Mouse (Mus musculus) MEL (cell line): ENCODE data around the gene Cdk7. TPM values are rescaled to one million over a fixed set of nuclear protein-coding genes. Genes with fewer than 3 reads are reported as not detected.

Experiments
- DNase-seq: peaks from one replicate; pipeline ENCODE4 v3.0.0; 2011; ENCODE audit warnings: low read depth, low spot score
- H3K27ac ChIP-seq: 2 replicates; pipeline ENCODE4 v1.5.1; 2012; ENCODE audit warnings: low read depth, mild to moderate bottlenecking, control low read depth, low read length, moderate library complexity; ENCODE audit not compliant: control insufficient read depth
- H3K27me3 ChIP-seq, 2 experiments: fragments of 150-350 bp in 1 of 2; sonication (generic) in 1 of 2; 2 replicates each; pipeline ENCODE4 v1.6.1; 2012; ENCODE audit warnings: low read length in 2 of 2, mild to moderate bottlenecking in 2 of 2, improper control_type of control experiment in 1 of 2, moderate library complexity in 1 of 2; ENCODE audit not compliant: insufficient read depth in 2 of 2, control insufficient read depth in 1 of 2
- H3K36me3 ChIP-seq, 2 experiments: 2 replicates each; pipeline ENCODE4 v1.6.1; 2012 to 2014; ENCODE audit warnings: low read length in 2 of 2, improper control_type of control experiment in 1 of 2, inconsistent platforms in 1 of 2, mild to moderate bottlenecking in 1 of 2; ENCODE audit not compliant: insufficient read depth in 2 of 2, control insufficient read depth in 1 of 2
- H3K4me1 ChIP-seq, 2 experiments: fragments of 150-350 bp in 1 of 2; sonication (generic) in 1 of 2; 2 replicates each; pipeline ENCODE4 v1.6.1; 2012; ENCODE audit warnings: low read length in 2 of 2, improper control_type of control experiment in 1 of 2, mild to moderate bottlenecking in 1 of 2; ENCODE audit not compliant: insufficient read depth in 2 of 2, control insufficient read depth in 1 of 2
- H3K4me3 ChIP-seq, 2 experiments: fragments of 150-350 bp in 1 of 2; sonication (generic) in 1 of 2; 2 replicates each; pipeline ENCODE4 v1.5.1; 2012; ENCODE audit warnings: low read depth in 2 of 2, low read length in 2 of 2, mild to moderate bottlenecking in 2 of 2, moderate library complexity in 2 of 2, control low read depth in 1 of 2, improper control_type of control experiment in 1 of 2; ENCODE audit not compliant: control insufficient read depth in 1 of 2, insufficient read depth in 1 of 2
- H3K79me2 ChIP-seq: 2 replicates; pipeline ENCODE4 v1.6.1; 2012; ENCODE audit warnings: mild to moderate bottlenecking, low read length, moderate library complexity; ENCODE audit not compliant: control insufficient read depth, poor library complexity, insufficient read depth
- H3K9ac ChIP-seq: 2 replicates; pipeline ENCODE4 v1.6.1; 2012; ENCODE audit warnings: low read depth, mild to moderate bottlenecking, control low read depth, low read length, moderate library complexity; ENCODE audit not compliant: control insufficient read depth, poor library complexity, severe bottlenecking
- H3K9me3 ChIP-seq: fragments of 150-350 bp; sonication (generic); replicated peaks from 2 replicates; pipeline ENCODE4 v1.6.1; 2012; ENCODE audit warnings: mild to moderate bottlenecking, low read length, improper control_type of control experiment, moderate library complexity; ENCODE audit not compliant: insufficient read depth
- CHD2 ChIP-seq: IDR thresholded peaks from 2 replicates; pipeline ENCODE4 v1.6.1; 2011; ENCODE audit warnings: low read length, improper control_type of control experiment
- EP300 ChIP-seq, 2 experiments: IDR thresholded peaks; 2 replicates each; pipeline ENCODE4 v1.6.1; 2011; ENCODE audit warnings: improper control_type of control experiment in 2 of 2, low read length in 2 of 2, low read depth in 1 of 2, mild to moderate bottlenecking in 1 of 2
- GATA1 ChIP-seq: IDR thresholded peaks from 2 replicates; pipeline ENCODE4 v1.6.1; 2011; ENCODE audit warnings: low read depth, low read length, improper control_type of control experiment
- KAT2A ChIP-seq: conservative IDR thresholded peaks from 2 replicates; pipeline ENCODE4 v1.6.1; 2012; ENCODE audit warnings: low read depth, low read length, improper control_type of control experiment, inconsistent platforms
- MAX ChIP-seq: IDR thresholded peaks from 2 replicates; pipeline ENCODE4 v1.6.1; 2011; ENCODE audit warnings: low read length, improper control_type of control experiment
- MEF2A ChIP-seq: IDR thresholded peaks from 2 replicates; pipeline ENCODE4 v1.6.1; 2014; ENCODE audit warnings: low read depth, mild to moderate bottlenecking, inconsistent platforms, low read length, improper control_type of control experiment; ENCODE audit not compliant: poor library complexity, insufficient replicate concordance, severe bottlenecking; ENCODE audit errors: extremely low read depth
- MXI1 ChIP-seq: IDR thresholded peaks from 2 replicates; pipeline ENCODE4 v1.6.1; 2011; ENCODE audit warnings: mild to moderate bottlenecking, low read depth, low read length, improper control_type of control experiment
- MYC ChIP-seq: IDR thresholded peaks from 2 replicates; pipeline ENCODE4 v1.6.1; 2011; ENCODE audit warnings: low read depth, mild to moderate bottlenecking, low read length, improper control_type of control experiment, moderate library complexity
- RAD21 ChIP-seq: IDR thresholded peaks from 2 replicates; pipeline ENCODE4 v1.6.1; 2011; ENCODE audit warnings: mild to moderate bottlenecking, low read depth, low read length, improper control_type of control experiment
- RCOR1 ChIP-seq: IDR thresholded peaks from 2 replicates; pipeline ENCODE4 v1.6.1; 2012; ENCODE audit warnings: low read depth, mild to moderate bottlenecking, inconsistent platforms, low read length, improper control_type of control experiment
- SIN3A ChIP-seq: IDR thresholded peaks from 2 replicates; pipeline ENCODE4 v1.6.1; 2012; ENCODE audit warnings: low read length, improper control_type of control experiment, inconsistent platforms
- TAL1 ChIP-seq: IDR thresholded peaks from 2 replicates; pipeline ENCODE4 v1.6.1; 2012; ENCODE audit warnings: mild to moderate bottlenecking, inconsistent platforms, low read length, moderate library complexity, mixed read lengths
- TCF12 ChIP-seq: IDR thresholded peaks from 2 replicates; pipeline ENCODE4 v1.6.1; 2014; ENCODE audit warnings: low read depth, mild to moderate bottlenecking, inconsistent platforms, low read length, improper control_type of control experiment, moderate library complexity
- USF1 ChIP-seq: IDR thresholded peaks from 2 replicates; pipeline ENCODE4 v1.6.1; 2014; ENCODE audit warnings: low read depth, mild to moderate bottlenecking, inconsistent platforms, low read length, improper control_type of control experiment, moderate library complexity
- USF2 ChIP-seq, 2 experiments: IDR thresholded peaks; 2 replicates each; pipeline ENCODE4 v1.6.1; 2011 to 2012; ENCODE audit warnings: improper control_type of control experiment in 2 of 2, low read length in 2 of 2, borderline replicate concordance in 1 of 2, inconsistent platforms in 1 of 2, low read depth in 1 of 2, mild to moderate bottlenecking in 1 of 2; ENCODE audit not compliant: insufficient read depth in 1 of 2
- ZC3H11A ChIP-seq: IDR thresholded peaks from 2 replicates; pipeline ENCODE4 v1.6.1; 2012; ENCODE audit warnings: low read depth, mild to moderate bottlenecking, inconsistent platforms, low read length, improper control_type of control experiment
- polyA plus RNA-seq, 2 experiments: library from polyadenylated mRNA; stranded (reverse) in 1 of 2; unstranded in 1 of 2; fragments of >175 nt in 1 of 2; fragments of >200 nt in 1 of 2; gene quantifications; 2 replicates each; pipeline versions ENCODE4 v1.2.1 to v1.2.4; 2012; ENCODE audit warnings: low replicate concordance in 2 of 2, low read depth in 1 of 2; ENCODE audit not compliant: insufficient read length in 2 of 2, insufficient read depth in 1 of 2, missing spikeins in 1 of 2
- total RNA-seq: library from RNA; depleted of rRNA; stranded (reverse); fragments of 300-350 nt; gene quantifications from 2 replicates; pipeline ENCODE4 v1.2.3, GENCODE M21; 2012

The Cdk7 gene
- total and polyA plus RNA-seq, 3 experiments: 67.7 to 87.1 TPM; not detected in 1

GRCm38 (mm10) chr13:100775252-100776055 is 44.7 kb upstream of the Cdk7 start, which contains the start of gene Cenph (continued):
- no peak for TF ChIP-seq RAD21
- no peak for TF ChIP-seq ZC3H11A
- TF ChIP-seq TAL1: no peak
- no peak for TF ChIP-seq USF1
- no peak for TF ChIP-seq CHD2
- no peak for TF ChIP-seq GATA1
- TF ChIP-seq USF2 (IDR thresholded peaks at IDR 0.05; ENCODE audit: borderline replicate concordance in 1 of 2, insufficient read depth in 1 of 2, low read depth in 1 of 2, low read length in 2 of 2): no peak
- TF ChIP-seq, all 39 proteins: peak for 8

- TF ChIP-seq USF2 (IDR thresholded peaks at IDR 0.05; ENCODE audit: borderline replicate concordance in 1 of 2, insufficient read depth in 1 of 2, low read depth in 1 of 2, low read length in 2 of 2) (0 out of 4 replicates have a peak, but pooled peaks of 1 of the 2 experiments have one; percentile 15), MYC (0 out of 2 replicates have a peak, but pooled peaks have one; percentile 28), USF1 (peak; percentile 74), MXI1 (peak; percentile 54; the same call in 1 of the 2 replicates), EP300 (IDR thresholded peaks at IDR 0.05; ENCODE audit: low read depth in 1 of 2, low read length in 2 of 2) (no peak), KAT2A (no peak)
- Histone ChIP-seq H3K4me3 (peak overlapping the region; percentile 51 to 80), H3K27ac (no peak overlapping the region), H3K4me1 (peaks cover 15 to 34% of the 10 kb centered on the region in 2 experiments), H3K79me2 (peaks cover 10% of the 10 kb centered on the region), H3K36me3 (peaks cover 4 to 36% of the 10 kb centered on the region in 2 experiments), H3K9ac (peak overlapping the region; percentile 90), H3K9me3 (no peaks in the 10 kb centered on the region), H3K27me3 (no peaks in the 10 kb centered on the region)
- DNase-seq: peak; percentile 34
Observed at GRCm38 (mm10) chr13:100774704-100775103, 44.0 kb upstream of the Cdk7 start.

- H3K4me1 ChIP-seq: peaks cover 22 to 24% of the 10 kb centered on the region in 2 experiments
- H3K27me3 ChIP-seq: no peaks in the 10 kb centered on the region
- no peak overlapping the region for H3K27ac ChIP-seq
- H3K79me2 ChIP-seq: no peaks in the 10 kb centered on the region
- peaks cover 0 to 29% of the 10 kb centered on the region in 2 experiments for H3K36me3 ChIP-seq
- H3K9me3 ChIP-seq: no peaks in the 10 kb centered on the region
- TF ChIP-seq USF1 (no peak), RAD21 (no peak), RCOR1 (no peak), MAX (no peak), MEF2A (no peak), TCF12 (peak; percentile 38; the same call in 1 of the 2 replicates), TAL1 (peak; percentile 33; the same call in 1 of the 2 replicates), EP300 (IDR thresholded peaks at IDR 0.05; ENCODE audit: low read depth in 1 of 2, low read length in 2 of 2) (peak; percentile 14 to 25; a peak in 1 of 4 replicates), SIN3A (no peak)
- no peak overlapping the region for H3K4me3 ChIP-seq
- DNase-seq: no peak
- H3K9ac ChIP-seq: no peak overlapping the region
Observed at GRCm38 (mm10) chr13:100755329-100755728, 24.6 kb upstream of the Cdk7 start.
